ENCODE assay signal across 8 mouse cellular contexts in genomic region chr2:117250001-117250510, GRCm38 (mm10). TPM values are rescaled to one million over a fixed set of nuclear protein-coding genes. Genes with fewer than 3 reads are reported as not detected.
DNase-seq lines count a peak whose midpoint lies in the region; ATAC-seq and TF ChIP-seq lines count a peak whose summit lies in the region.

No protein-coding gene starts in this region.

- peak overlapping the region; percentile 81 for H3K4me3 ChIP-seq in heart, adult 2 months
- H3K4me3 ChIP-seq in C2C12 (ENCODE audit: insufficient read depth, poor library complexity, severe bottlenecking) = peak overlapping the region; percentile 79
- peak overlapping the region; percentile 91 for H3K4me3 ChIP-seq in embryonic facial prominence, embryonic 11.5 days (ENCODE audit: low read depth, low read length)
- peak overlapping the region; percentile 88 for H3K4me3 ChIP-seq in hindbrain, embryonic 13.5 days
- peak overlapping the region; percentile 97 for H3K4me3 ChIP-seq in megakaryocyte, embryonic 14.5 days (replicated peaks)

- H3K9me3 ChIP-seq in embryonic facial prominence, embryonic 11.5 days (replicated peaks; ENCODE audit: control insufficient read depth, low read length) = no peaks in the 10 kb centered on the region
- H3K9me3 ChIP-seq in hindbrain, embryonic 13.5 days = no peaks in the 10 kb centered on the region
- no peaks in the 10 kb centered on the region for H3K9me3 ChIP-seq in megakaryocyte, embryonic 14.5 days

- peaks cover 8% of the 10 kb centered on the region for H3K79me2 ChIP-seq in heart, adult 2 months (replicated peaks; ENCODE audit: control insufficient read depth, insufficient read depth, low read length)
- H3K79me2 ChIP-seq in C2C12 (ENCODE audit: control insufficient read depth, insufficient read depth) = peaks cover 56% of the 10 kb centered on the region

- peak overlapping the region; percentile 78 for H3K4me2 ChIP-seq in embryonic facial prominence, embryonic 11.5 days (ENCODE audit: low read depth, low read length)
- H3K4me2 ChIP-seq in hindbrain, embryonic 13.5 days = peak overlapping the region; percentile 64

- no peak for TF ChIP-seq CTCF in heart, adult 2 months (IDR thresholded peaks at IDR 0.05)
- no peak for TF ChIP-seq CTCF in C2C12 (IDR thresholded peaks at IDR 0.05; ENCODE audit: control insufficient read depth, insufficient read depth, insufficient read length)

- H3ac ChIP-seq in C2C12 (ENCODE audit: control insufficient read depth, insufficient read length, low read depth) = peak overlapping the region; percentile 100

- 1% methylated on average over 24 of the region's 24 CpGs for WGBS in heart, adult 2 months
- under 1% methylated on average over 21 of the region's 24 CpGs for WGBS in embryonic facial prominence, embryonic 11.5 days
- WGBS in hindbrain, embryonic 13.5 days = under 1% methylated on average over 24 of the region's 24 CpGs

- no peak for ATAC-seq in embryonic facial prominence, embryonic 11.5 days (replicated peaks; ENCODE audit: insufficient number of reproducible peaks, low FRiP score, low TSS enrichment, low read depth)
- ATAC-seq in hindbrain, embryonic 13.5 days (ENCODE audit: low FRiP score) = peak; percentile 82

- DNase-seq in heart, adult 2 months = no peak
- DNase-seq in heart, postnatal 4 days = no peak
- DNase-seq in embryonic facial prominence, embryonic 11.5 days (ENCODE audit: low spot score) = no peak
- no peak for DNase-seq in cerebellum, adult 8-10 months
- DNase-seq in retina, postnatal 1 day = no peak

- peaks cover 48% of the 10 kb centered on the region for H3K79me3 ChIP-seq in C2C12 (ENCODE audit: low read depth)

- no peaks in the 10 kb centered on the region for H3K27me3 ChIP-seq in heart, adult 2 months (ENCODE audit: control insufficient read depth, insufficient read depth, low read length)
- H3K27me3 ChIP-seq in C2C12 (ENCODE audit: control insufficient read depth, insufficient read depth, insufficient read length) = no peaks in the 10 kb centered on the region
- no peaks in the 10 kb centered on the region for H3K27me3 ChIP-seq in embryonic facial prominence, embryonic 11.5 days (ENCODE audit: control insufficient read depth, insufficient read depth, low read length)
- no peaks in the 10 kb centered on the region for H3K27me3 ChIP-seq in hindbrain, embryonic 13.5 days
- H3K27me3 ChIP-seq in megakaryocyte, embryonic 14.5 days (replicated peaks) = peaks cover 2% of the 10 kb centered on the region

- no peak for TF ChIP-seq POLR2A in heart, adult 2 months (IDR thresholded peaks at IDR 0.05; ENCODE audit: insufficient read depth, low read depth, low read length)

- TF ChIP-seq EP300 in heart, adult 2 months (IDR thresholded peaks at IDR 0.05; ENCODE audit: insufficient read depth, low read depth, low read length) = no peak

- intact Hi-C loops in heart, adult 2 months (cut with DNase I) = no loop called here

- peak overlapping the region; percentile 89 for H3K9ac ChIP-seq in heart, adult 2 months (ENCODE audit: low read depth, low read length)
- H3K9ac ChIP-seq in embryonic facial prominence, embryonic 11.5 days (replicated peaks; ENCODE audit: low read length) = peak overlapping the region; percentile 97
- H3K9ac ChIP-seq in hindbrain, embryonic 13.5 days = peak overlapping the region; percentile 93

- H3K27ac ChIP-seq in heart, adult 2 months = peak overlapping the region; percentile 90
- peak overlapping the region; percentile 85 for H3K27ac ChIP-seq in embryonic facial prominence, embryonic 11.5 days (replicated peaks; ENCODE audit: low read depth, low read length)
- peak overlapping the region; percentile 93 for H3K27ac ChIP-seq in hindbrain, embryonic 13.5 days

- peaks cover 3% of the 10 kb centered on the region for H3K4me1 ChIP-seq in heart, adult 2 months (ENCODE audit: control insufficient read depth, insufficient read depth, low read length)
- no peaks in the 10 kb centered on the region for H3K4me1 ChIP-seq in embryonic facial prominence, embryonic 11.5 days (ENCODE audit: control insufficient read depth, insufficient read depth, low read length)
- H3K4me1 ChIP-seq in hindbrain, embryonic 13.5 days (replicated peaks) = peaks cover 17% of the 10 kb centered on the region
- H3K4me1 ChIP-seq in megakaryocyte, embryonic 14.5 days = peaks cover 31% of the 10 kb centered on the region

- no peaks in the 10 kb centered on the region; the same call in 1 of the 2 replicates for H3K36me3 ChIP-seq in heart, adult 2 months (ENCODE audit: control insufficient read depth, insufficient read depth, low read length)
- no peaks in the 10 kb centered on the region for H3K36me3 ChIP-seq in C2C12 (ENCODE audit: control insufficient read depth, insufficient read depth)
- no peaks in the 10 kb centered on the region for H3K36me3 ChIP-seq in embryonic facial prominence, embryonic 11.5 days (replicated peaks; ENCODE audit: control insufficient read depth, insufficient read depth, low read depth, low read length)
- H3K36me3 ChIP-seq in hindbrain, embryonic 13.5 days = no peaks in the 10 kb centered on the region
- no peaks in the 10 kb centered on the region for H3K36me3 ChIP-seq in megakaryocyte, embryonic 14.5 days (replicated peaks; ENCODE audit: low read length)

TF ChIP-seq in C2C12, 6 proteins besides CTCF, POLR2A, EP300 and RAD21:
- no peak for TF ChIP-seq CEBPB (IDR thresholded peaks at IDR 0.05; ENCODE audit: low read depth)
- TF ChIP-seq USF1 (IDR thresholded peaks at IDR 0.05; ENCODE audit: low read depth) = no peak

RNA-seq across cellular contexts. Expression of gene Fam98b, which starts 0.5 kb away (rescaled TPM):
- 10 to 100 TPM; 21.5 to 22.2 TPM for total RNA-seq in heart, adult 2 months (2021)
- 7.5 and 12.4 TPM in 2 replicates for polyA plus RNA-seq in heart, adult 2 months (2012; rRNA removed)
- total RNA-seq in heart, postnatal 4 days (2021) = 10 to 100 TPM; 35.0 to 36.0 TPM
- 36.4 TPM for polyA plus RNA-seq in C2C12 (2012; fragmentation: generic; extraction: Trizol)
- polyA plus RNA-seq in embryonic facial prominence, embryonic 11.5 days (2014; fragmentation: Nextera tagmentation; extraction: Ambion mirVana) = 6.1 and 6.5 TPM in 2 replicates
- polyA plus RNA-seq in hindbrain, embryonic 13.5 days (2015; fragmentation: Nextera tagmentation; extraction: Ambion mirVana) = 17.7 and 21.1 TPM in 2 replicates
- 5.8 TPM in 1 of 2 replicates, not detected in the other for polyA plus RNA-seq in megakaryocyte, embryonic 14.5 days (2012; ENCODE audit: insufficient read depth, low replicate concordance)
